Mouse (Mus musculus): ENCODE measurements around the gene Rap1gap.

GRCm38 (mm10) chr4:137748726-137749125 is 84.2 kb downstream of the Rap1gap start:
- no peak for TF ChIP-seq CTCF (IDR thresholded peaks at IDR 0.05; ENCODE audit: low read depth)
- TF ChIP-seq EP300 (IDR thresholded peaks at IDR 0.05; ENCODE audit: low read depth), result no peak
